Mouse (Mus musculus) urinary bladder, postnatal 10 days (tissue): Measurements from ENCODE around the gene Zfp536.
"Not testable (repeated sequence)": the region's sequence is repeated elsewhere in the genome, so short reads cannot be mapped to it uniquely, and the experiment has no call there.

Experiments
- DNase-seq: peaks from one replicate; pipeline ENCODE4 v3.0.0; 2022; ENCODE audit warnings: low spot score

Gene Zfp536

DNA sequence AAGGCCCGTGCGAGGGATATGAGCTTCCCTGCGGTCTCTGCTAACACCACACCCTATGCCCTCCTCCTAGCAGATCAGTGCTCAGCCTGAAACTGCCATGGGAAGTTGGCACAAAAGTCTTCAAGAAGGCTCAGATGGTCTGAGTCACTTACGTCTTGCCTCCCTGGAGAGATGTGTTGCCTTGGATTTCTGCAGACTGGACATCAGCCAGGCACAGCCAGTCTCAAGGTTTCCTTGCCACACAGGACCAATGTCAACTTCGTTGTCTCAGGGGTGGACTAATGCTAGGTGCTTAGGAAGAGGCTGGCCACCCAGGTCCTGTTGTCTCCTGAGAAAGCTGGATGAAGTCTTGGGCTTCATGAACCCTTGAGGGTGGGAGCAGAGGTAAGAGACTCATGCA lies 14.6 kb downstream of the Zfp536 start:
- no peak for DNase-seq

GRCm38 (mm10) chr7:37753024-37753423 lies 20.4 kb downstream of the Zfp536 start:
- no peak for DNase-seq

DNA sequence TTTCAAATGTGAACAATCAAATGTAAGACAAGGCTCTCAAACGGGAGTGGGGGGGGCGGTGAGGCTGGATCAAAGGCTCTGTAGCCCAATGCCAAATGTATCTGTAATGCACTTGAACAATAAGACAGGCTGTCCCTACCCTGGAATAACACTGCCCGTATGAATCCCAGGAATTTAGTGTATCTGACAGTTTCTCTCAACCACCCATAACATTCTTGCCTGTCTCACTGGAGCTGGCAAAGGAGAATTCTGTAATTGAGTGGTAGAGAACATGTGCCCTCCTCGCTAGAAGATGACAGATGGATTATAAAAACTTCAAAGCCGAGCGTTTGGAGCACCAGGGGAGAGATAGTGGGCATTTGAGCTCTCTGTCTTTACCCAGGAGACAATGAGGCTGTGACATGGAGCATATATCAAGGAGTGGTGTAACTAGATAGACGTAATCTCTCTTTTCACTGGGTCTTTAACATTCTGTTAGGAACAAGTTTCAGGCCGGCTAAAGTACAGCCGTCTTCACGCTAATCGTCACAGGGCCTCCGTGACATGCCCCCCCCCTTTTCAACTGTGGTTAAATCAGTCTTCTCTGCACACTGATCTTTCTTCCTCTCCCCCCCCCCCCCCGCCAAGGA lies 27.2 kb downstream of the Zfp536 start:
- no peak for DNase-seq

- no peak for DNase-seq
Observed at GRCm38 (mm10) chr7:37743350-37743749, 30.1 kb downstream of the Zfp536 start.

DNA sequence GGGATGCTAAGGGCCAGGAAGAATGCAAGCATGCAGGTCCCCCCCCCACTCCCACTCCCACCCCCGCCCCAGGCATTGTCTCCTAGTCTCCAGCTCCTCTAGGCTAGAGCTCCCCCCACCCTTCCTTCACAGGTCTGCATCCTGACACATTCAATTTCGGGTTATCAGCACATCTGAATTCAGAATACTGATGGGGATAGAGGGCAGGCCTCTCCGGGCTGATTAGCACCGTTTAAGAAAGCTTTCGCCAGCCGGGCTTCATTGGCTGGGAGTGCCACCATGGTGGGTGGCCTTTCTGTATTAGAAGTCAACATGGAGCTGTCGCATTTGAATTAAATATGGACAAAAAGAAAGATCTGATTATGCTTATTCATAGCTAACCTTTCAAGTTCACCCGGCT lies 36.2 kb downstream of the Zfp536 start:
- no peak for DNase-seq

- DNase-seq = no peak
Observed at GRCm38 (mm10) chr7:37736413-37736720, 37.1 kb downstream of the Zfp536 start.

GRCm38 (mm10) chr7:37735707-37736412 lies 37.6 kb downstream of the Zfp536 start:
- no peak for DNase-seq

- no peak for DNase-seq
Observed at GRCm38 (mm10) chr7:37735101-37735500, 38.3 kb downstream of the Zfp536 start.

DNA sequence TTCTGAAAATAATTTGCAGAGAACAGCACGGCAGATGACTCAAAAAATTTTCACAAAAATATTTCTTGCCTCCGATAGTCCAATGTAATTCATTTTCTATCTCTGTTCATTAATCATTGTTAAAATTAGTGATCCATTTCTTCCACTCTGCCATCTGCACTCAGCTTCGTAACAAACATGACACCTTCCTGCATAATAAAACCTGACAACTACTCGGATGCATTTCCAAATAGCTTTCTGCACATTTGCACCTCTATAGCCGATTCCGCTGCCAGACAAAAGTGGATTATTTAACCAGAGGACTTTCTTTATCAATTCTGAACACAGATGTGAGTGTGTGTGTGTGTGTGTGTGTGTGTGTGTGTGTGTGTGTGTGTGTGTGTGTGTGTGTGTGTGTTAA lies 38.9 kb downstream of the Zfp536 start:
- no peak for DNase-seq

- DNase-seq = no peak
Observed at GRCm38 (mm10) chr7:37733996-37734395, 39.4 kb downstream of the Zfp536 start.

GRCm38 (mm10) chr7:37732741-37733140 lies 40.7 kb downstream of the Zfp536 start:
- no peak for DNase-seq

GRCm38 (mm10) chr7:37727746-37728145 lies 45.7 kb downstream of the Zfp536 start:
- DNase-seq = no peak

DNA sequence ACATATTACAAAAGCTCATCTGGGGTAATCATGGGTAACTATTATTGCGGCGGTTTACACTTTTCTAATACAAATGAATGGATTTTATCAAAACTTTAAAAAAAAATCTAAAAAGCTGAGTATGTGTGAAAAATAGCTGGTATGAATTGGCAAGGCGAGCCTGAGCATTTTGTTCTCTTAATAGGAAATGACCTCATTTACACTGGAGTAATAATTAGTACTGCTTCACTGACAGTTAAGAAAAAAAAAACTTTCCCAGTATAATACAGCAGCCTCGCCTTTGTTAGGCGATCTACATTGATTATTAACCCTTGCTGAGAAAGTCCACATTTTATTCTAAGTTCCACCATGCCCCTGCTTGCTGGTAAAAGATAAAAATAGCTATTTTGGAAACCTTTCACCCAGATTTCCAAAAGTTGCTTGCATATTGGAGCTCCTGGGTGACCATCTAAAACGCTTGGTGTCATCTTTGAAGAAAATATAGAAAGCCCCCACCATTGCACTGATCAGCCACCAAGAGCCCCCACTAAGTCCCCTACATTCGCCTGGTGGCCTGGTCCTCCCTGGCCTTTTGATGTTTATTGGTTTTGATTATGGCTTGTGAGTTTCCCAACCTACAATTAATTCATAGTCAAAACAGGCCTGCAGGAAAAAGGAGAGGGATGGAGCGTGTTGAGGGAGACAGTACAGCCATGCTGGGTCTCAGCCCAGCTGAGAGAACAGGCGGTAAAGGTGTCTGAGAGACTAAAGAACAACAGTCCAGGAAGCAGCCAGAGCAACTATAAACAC lies 49.2 kb downstream of the Zfp536 start:
- DNase-seq = no peak

DNA sequence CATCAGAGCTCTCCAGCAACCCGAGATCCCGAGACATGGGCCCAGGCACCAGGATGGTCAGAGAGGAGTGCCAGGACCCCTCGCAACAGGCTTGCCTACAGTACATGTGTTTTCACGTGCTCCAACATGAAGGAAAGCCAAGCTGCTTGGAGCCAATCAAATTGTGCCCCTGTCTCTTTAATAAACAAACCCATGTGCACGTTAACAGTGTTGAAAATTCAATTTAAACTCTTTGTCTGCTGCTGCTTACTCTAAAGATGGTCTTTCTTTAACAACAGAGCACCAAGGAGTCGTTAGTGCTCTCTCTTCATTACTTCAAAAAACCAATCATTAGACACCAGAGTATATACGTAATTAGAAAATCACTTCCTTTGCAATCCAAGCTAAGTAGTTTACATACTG lies 50.2 kb downstream of the Zfp536 start:
- no peak for DNase-seq

- DNase-seq = no peak
Observed at GRCm38 (mm10) chr7:37721676-37722075, 51.8 kb downstream of the Zfp536 start.

- no peak for DNase-seq
Observed at GRCm38 (mm10) chr7:37718671-37719402, 54.6 kb downstream of the Zfp536 start.

DNA sequence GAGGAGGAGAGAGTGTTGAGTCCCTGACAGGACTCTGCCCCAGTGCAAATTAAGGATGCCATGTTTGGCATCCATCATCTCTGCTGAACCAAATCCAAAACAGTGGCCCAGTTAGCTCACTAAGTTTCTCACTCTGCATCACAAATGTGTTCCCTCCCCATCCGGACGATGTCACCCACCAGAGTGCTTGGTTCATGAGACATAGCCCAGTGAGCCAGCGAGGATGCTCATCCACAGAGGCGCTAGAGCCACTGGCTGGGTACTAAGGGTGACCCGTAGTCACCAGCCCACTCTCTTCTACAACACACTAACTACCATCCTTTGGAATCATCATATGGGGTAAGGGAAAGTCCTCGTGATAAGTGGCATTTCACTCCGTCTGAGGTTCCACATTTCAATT lies 56.4 kb downstream of the Zfp536 start:
- no peak for DNase-seq

DNA sequence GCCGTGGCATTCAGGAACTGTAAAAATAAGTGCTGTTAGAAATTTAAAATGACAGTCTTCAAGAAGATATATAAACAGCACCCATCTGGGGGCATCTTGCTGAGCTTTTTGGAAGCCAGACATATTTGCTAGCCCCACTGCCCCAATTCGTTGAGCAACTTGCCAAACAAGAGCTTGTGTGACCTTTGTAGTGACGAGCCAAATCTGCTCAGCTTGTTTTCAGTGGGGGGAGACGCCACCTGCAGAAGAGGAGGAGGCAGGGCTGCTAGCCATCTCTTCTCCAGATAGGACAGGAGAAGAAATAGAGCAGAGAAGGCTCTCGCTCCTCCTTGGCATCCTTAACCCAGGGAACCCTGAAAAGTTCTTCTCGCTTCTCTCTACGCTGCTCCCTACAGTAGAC lies 56.8 kb downstream of the Zfp536 start:
- DNase-seq = no peak

GRCm38 (mm10) chr7:37704464-37704863 lies 69.0 kb downstream of the Zfp536 start:
- DNase-seq = no peak

DNA sequence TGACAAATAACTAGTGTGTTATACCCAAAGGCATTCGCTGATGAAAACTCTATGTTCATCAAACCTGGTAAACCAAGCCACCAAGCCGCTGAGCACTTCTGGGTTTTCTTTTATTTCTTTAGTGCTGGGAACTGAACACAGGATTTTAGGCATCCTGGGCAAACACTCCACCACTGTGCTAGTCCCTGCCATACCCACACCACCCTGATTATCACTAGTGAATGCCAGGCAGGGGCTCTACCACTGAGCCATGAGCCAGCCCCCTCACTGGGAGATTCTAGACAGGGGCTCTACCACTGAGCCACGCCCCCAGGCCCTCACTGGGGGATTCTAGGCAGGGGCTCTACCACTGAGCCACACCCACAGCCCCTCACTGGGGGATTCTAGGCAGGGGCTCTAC lies 76.1 kb downstream of the Zfp536 start:
- not testable (repeated sequence) for DNase-seq

DNA sequence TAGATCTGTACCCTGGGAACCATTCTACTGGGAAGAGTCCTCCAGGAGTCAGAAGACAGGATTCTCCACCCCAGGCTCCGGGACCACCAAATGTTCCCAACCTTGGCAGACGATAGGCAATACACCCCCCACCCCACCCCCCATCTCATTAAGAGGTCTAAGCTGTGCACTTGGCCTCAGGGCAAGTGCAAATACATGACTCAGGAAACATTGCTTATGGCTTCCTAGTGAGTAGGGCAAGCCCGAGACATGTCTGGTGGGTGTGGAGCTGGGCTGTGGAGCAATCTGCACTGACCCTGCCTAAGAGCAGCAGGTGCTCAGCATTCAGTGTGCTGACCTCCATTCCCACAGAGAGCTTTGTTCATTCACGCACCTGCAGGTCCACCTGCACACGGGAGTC lies 78.4 kb downstream of the Zfp536 start:
- DNase-seq = no peak

DNA sequence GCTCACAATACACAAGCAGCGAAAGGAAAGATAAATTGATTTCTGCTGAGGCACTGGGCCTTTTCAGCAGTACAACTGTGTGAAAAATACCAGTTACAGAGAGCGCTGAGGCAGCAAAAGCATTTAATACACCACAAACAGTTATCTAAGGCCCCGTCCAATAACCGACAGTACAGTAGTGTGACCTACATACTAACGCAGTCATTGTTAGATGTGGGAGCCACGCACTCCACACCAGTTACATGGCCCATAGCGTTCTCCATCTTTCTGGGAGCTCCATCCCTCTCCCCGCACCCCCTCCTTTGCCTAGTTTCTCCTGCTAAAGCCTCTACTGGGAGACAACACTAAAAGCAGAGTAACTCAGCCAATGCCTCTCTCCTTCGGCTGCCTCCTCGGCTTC lies 82.8 kb downstream of the Zfp536 start:
- no peak for DNase-seq
